Mouse (Mus musculus) forebrain, embryonic 10.5 days (tissue): ENCODE results near the gene Tnks1bp1. TPM values are rescaled to one million over a fixed set of nuclear protein-coding genes. Genes with fewer than 3 reads are reported as not detected.

Source experiments
- DNase-seq: peaks from one replicate; pipeline ENCODE4 v3.0.0-alpha.2; 2017; ENCODE audit warnings: low spot score; ENCODE audit errors: extremely low spot score
- H3K27ac ChIP-seq: fragments of 300-500 bp; sonication (generic); 2 replicates; pipeline ENCODE4 v1.5.1; 2016; ENCODE audit warnings: mild to moderate bottlenecking
- H3K27me3 ChIP-seq: fragments of 300-500 bp; sonication (generic); 2 replicates; pipeline ENCODE4 v1.6.1; 2016; ENCODE audit warnings: mild to moderate bottlenecking; ENCODE audit not compliant: poor library complexity, severe bottlenecking
- H3K36me3 ChIP-seq: fragments of 300-500 bp; sonication (generic); replicated peaks from 2 replicates; pipeline ENCODE4 v1.6.1; 2016; ENCODE audit warnings: mild to moderate bottlenecking, moderate library complexity
- H3K4me1 ChIP-seq: fragments of 300-500 bp; sonication (generic); 2 replicates; pipeline ENCODE4 v1.6.1; 2016
- H3K4me3 ChIP-seq: fragments of 300-500 bp; sonication (generic); 2 replicates; pipeline ENCODE4 v1.5.1; 2016; ENCODE audit warnings: mild to moderate bottlenecking, moderate library complexity
- H3K9me3 ChIP-seq: fragments of 300-500 bp; sonication (generic); 2 replicates; pipeline ENCODE4 v1.6.1; 2016; ENCODE audit warnings: mild to moderate bottlenecking, moderate library complexity
- WGBS: fragments of 180-500 bp; shearing (Covaris S2); methylation state at CpG from one replicate; pipeline ENCODE4 v1.1.7; 2016; 5-methylcytosine and 5-hydroxymethylcytosine counted together
- polyA plus RNA-seq: library from polyadenylated mRNA; unstranded; fragments of >200 nt; fragmentation: Nextera tagmentation; extraction: Ambion mirVana; gene quantifications from 2 replicates; pipeline ENCODE4 v1.2.1, GENCODE M21; 2016

Tnks1bp1 gene
- polyA plus RNA-seq, 1 experiment from 2014 or later: 26.6 TPM

GRCm38 (mm10) chr2:85022043-85022442 is 25.8 kb upstream of the Tnks1bp1 start:
- DNase-seq: no peak
- H3K4me1 ChIP-seq: no peaks in the 10 kb centered on the region
- no peaks in the 10 kb centered on the region for H3K9me3 ChIP-seq
- no peak overlapping the region for H3K4me3 ChIP-seq
- no peak overlapping the region for H3K27ac ChIP-seq
- 23% methylated on average over 4 of the region's 4 CpGs for WGBS
- H3K36me3 ChIP-seq: no peaks in the 10 kb centered on the region
- no peaks in the 10 kb centered on the region for H3K27me3 ChIP-seq

GRCm38 (mm10) chr2:85026178-85026577 is 21.6 kb upstream of the Tnks1bp1 start:
- H3K27ac ChIP-seq: no peak overlapping the region
- WGBS: 69% methylated on average over 3 of the region's 3 CpGs
- H3K4me3 ChIP-seq: no peak overlapping the region
- H3K27me3 ChIP-seq: no peaks in the 10 kb centered on the region
- no peaks in the 10 kb centered on the region for H3K4me1 ChIP-seq
- no peak for DNase-seq
- no peaks in the 10 kb centered on the region for H3K9me3 ChIP-seq
- no peaks in the 10 kb centered on the region for H3K36me3 ChIP-seq

GRCm38 (mm10) chr2:85027281-85027680 is 20.5 kb upstream of the Tnks1bp1 start:
- Histone ChIP-seq H3K27ac (no peak overlapping the region), H3K9me3 (no peaks in the 10 kb centered on the region), H3K4me3 (no peak overlapping the region), H3K36me3 (no peaks in the 10 kb centered on the region), H3K27me3 (no peaks in the 10 kb centered on the region), H3K4me1 (no peaks in the 10 kb centered on the region)
- no peak for DNase-seq
- WGBS: 82% methylated on average over 5 of the region's 5 CpGs

GRCm38 (mm10) chr2:85029897-85030296 is 17.9 kb upstream of the Tnks1bp1 start:
- Histone ChIP-seq H3K27ac (no peak overlapping the region), H3K27me3 (no peaks in the 10 kb centered on the region)
- 83% methylated on average over 6 of the region's 6 CpGs for WGBS

GRCm38 (mm10) chr2:85030989-85031388 is 16.8 kb upstream of the Tnks1bp1 start:
- peaks cover 7% of the 10 kb centered on the region for H3K4me1 ChIP-seq
- no peaks in the 10 kb centered on the region for H3K9me3 ChIP-seq
- WGBS: 80% methylated on average over 6 of the region's 6 CpGs
- H3K4me3 ChIP-seq: no peak overlapping the region
- no peaks in the 10 kb centered on the region for H3K36me3 ChIP-seq
- no peaks in the 10 kb centered on the region for H3K27me3 ChIP-seq
- H3K27ac ChIP-seq: no peak overlapping the region
- DNase-seq: no peak

More at GRCm38 (mm10) chr2:85029897-85030296, 17.9 kb upstream of the Tnks1bp1 start:
- H3K4me3 ChIP-seq: no peak overlapping the region
- no peaks in the 10 kb centered on the region for H3K9me3 ChIP-seq
- no peaks in the 10 kb centered on the region for H3K4me1 ChIP-seq
- no peaks in the 10 kb centered on the region for H3K36me3 ChIP-seq
- DNase-seq: no peak

GRCm38 (mm10) chr2:85033121-85033520 is 14.7 kb upstream of the Tnks1bp1 start:
- WGBS: 92% methylated on average over 2 of the region's 2 CpGs
- Histone ChIP-seq H3K9me3 (no peaks in the 10 kb centered on the region), H3K4me1 (peaks cover 18% of the 10 kb centered on the region), H3K27ac (no peak overlapping the region), H3K36me3 (no peaks in the 10 kb centered on the region), H3K4me3 (no peak overlapping the region), H3K27me3 (no peaks in the 10 kb centered on the region)
- DNase-seq: no peak

- no peak overlapping the region for H3K4me3 ChIP-seq
Observed at GRCm38 (mm10) chr2:85034169-85034568, 13.7 kb upstream of the Tnks1bp1 start.

GRCm38 (mm10) chr2:85036507-85037046 is 11.2 kb upstream of the Tnks1bp1 start:
- DNase-seq: no peak
- H3K9me3 ChIP-seq: no peaks in the 10 kb centered on the region
- WGBS: 12% methylated on average over 11 of the region's 11 CpGs

More at GRCm38 (mm10) chr2:85034169-85034568, 13.7 kb upstream of the Tnks1bp1 start:
- Histone ChIP-seq H3K27ac (no peak overlapping the region), H3K4me1 (peaks cover 24% of the 10 kb centered on the region), H3K36me3 (peaks cover 6% of the 10 kb centered on the region), H3K9me3 (no peaks in the 10 kb centered on the region), H3K27me3 (no peaks in the 10 kb centered on the region)
- DNase-seq: no peak
- 86% methylated on average over 7 of the region's 7 CpGs for WGBS

GRCm38 (mm10) chr2:85037047-85038026 is 10.5 kb upstream of the Tnks1bp1 start, which contains the start of the genes Ssrp1 and P2rx3:
Ssrp1 (plus strand) TSS chr2:85037234.
P2rx3 (minus strand) TSS chr2:85037462.
- 1% methylated on average over 66 of the region's 66 CpGs for WGBS
- Histone ChIP-seq H3K27me3 (no peaks in the 10 kb centered on the region), H3K4me1 (peaks cover 27% of the 10 kb centered on the region), H3K27ac (peak within 1 kb of the TSS; percentile 97), H3K4me3 (peak within 1 kb of the TSS; percentile 87), H3K36me3 (peaks cover 38% of the 10 kb centered on the region), H3K9me3 (no peaks in the 10 kb centered on the region)
- DNase-seq: peak; percentile 93

More at GRCm38 (mm10) chr2:85036507-85037046, 11.2 kb upstream of the Tnks1bp1 start:
- H3K4me3 ChIP-seq: peak overlapping the region; percentile 87
- H3K27me3 ChIP-seq: no peaks in the 10 kb centered on the region
- peaks cover 27% of the 10 kb centered on the region for H3K4me1 ChIP-seq
- peaks cover 30% of the 10 kb centered on the region for H3K36me3 ChIP-seq
- peak overlapping the region; percentile 97 for H3K27ac ChIP-seq

GRCm38 (mm10) chr2:85038336-85038735 is 9.5 kb upstream of the Tnks1bp1 start:
- Histone ChIP-seq H3K27ac (peak overlapping the region; percentile 97), H3K9me3 (no peaks in the 10 kb centered on the region)

GRCm38 (mm10) chr2:85043623-85044022 is 4.2 kb upstream of the Tnks1bp1 start:
- 94% methylated on average over 7 of the region's 7 CpGs for WGBS
- Histone ChIP-seq H3K9me3 (no peaks in the 10 kb centered on the region), H3K27me3 (no peaks in the 10 kb centered on the region), H3K36me3 (peaks cover 86% of the 10 kb centered on the region), H3K4me3 (no peak overlapping the region), H3K27ac (no peak overlapping the region), H3K4me1 (peaks cover 28% of the 10 kb centered on the region)
- DNase-seq: no peak

More at GRCm38 (mm10) chr2:85038336-85038735, 9.5 kb upstream of the Tnks1bp1 start:
- H3K4me1 ChIP-seq: peaks cover 27% of the 10 kb centered on the region
- H3K36me3 ChIP-seq: peaks cover 48% of the 10 kb centered on the region
- DNase-seq: no peak
- peak overlapping the region; percentile 87 for H3K4me3 ChIP-seq
- no peaks in the 10 kb centered on the region for H3K27me3 ChIP-seq
- WGBS: 88% methylated on average over 13 of the region's 13 CpGs

- 88% methylated on average over 8 of the region's 8 CpGs for WGBS
- peaks cover 49% of the 10 kb centered on the region for H3K4me1 ChIP-seq
- no peak overlapping the region for H3K4me3 ChIP-seq
- no peak for DNase-seq
- peaks cover 62% of the 10 kb centered on the region for H3K36me3 ChIP-seq
- no peak overlapping the region for H3K27ac ChIP-seq
- no peaks in the 10 kb centered on the region for H3K9me3 ChIP-seq
- no peaks in the 10 kb centered on the region for H3K27me3 ChIP-seq
Observed at GRCm38 (mm10) chr2:85046222-85046621, 1.6 kb upstream of the Tnks1bp1 start.

GRCm38 (mm10) chr2:85047081-85047480 is 741 bp upstream of the Tnks1bp1 start:
- H3K4me1 ChIP-seq: peaks cover 51% of the 10 kb centered on the region
- H3K27ac ChIP-seq: peak overlapping the region; percentile 94
- H3K9me3 ChIP-seq: no peaks in the 10 kb centered on the region
- H3K36me3 ChIP-seq: peaks cover 61% of the 10 kb centered on the region
- peak overlapping the region; percentile 89 for H3K4me3 ChIP-seq
- no peak for DNase-seq
- WGBS: 59% methylated on average over 10 of the region's 10 CpGs
- H3K27me3 ChIP-seq: no peaks in the 10 kb centered on the region
